Mouse (Mus musculus): Measurements from ENCODE around the gene Rb1.

DNA sequence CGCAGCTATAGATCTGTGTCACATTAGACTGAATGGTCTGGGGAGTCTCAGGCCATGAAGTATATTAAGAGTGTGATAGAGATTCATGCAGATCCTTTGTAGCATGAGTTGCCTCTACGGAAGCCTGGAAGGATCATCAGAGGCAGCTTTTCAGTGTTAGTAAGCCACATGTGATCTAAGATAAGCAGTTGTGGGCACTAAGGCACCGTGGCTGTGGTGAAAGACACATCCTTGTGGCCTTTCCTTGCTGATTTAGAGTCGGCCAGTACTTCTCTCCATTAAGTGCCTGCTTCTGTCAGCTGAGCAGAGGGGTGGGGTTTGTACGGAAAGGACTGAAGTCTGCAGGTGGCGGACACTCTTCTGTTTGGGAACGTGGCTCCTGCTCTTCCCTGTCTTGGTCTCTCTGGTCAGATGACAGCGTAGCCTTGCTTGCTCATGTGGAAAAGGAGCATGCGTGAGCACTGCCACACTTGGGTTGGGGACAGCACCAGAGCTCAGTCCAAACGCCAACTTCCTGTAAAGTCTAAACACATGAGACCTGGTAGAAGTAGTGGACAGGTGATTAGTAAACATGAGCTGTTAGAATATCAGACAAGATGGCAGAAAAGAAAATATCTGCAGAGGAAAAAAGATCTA lies 162.1 kb downstream of the Rb1 start:
- no peak for TF ChIP-seq POLR2A (IDR thresholded peaks at IDR 0.05; ENCODE audit: insufficient read length, low read depth)
- TF ChIP-seq MAX (IDR thresholded peaks at IDR 0.05; ENCODE audit: low read depth): no peak
- no peak for TF ChIP-seq TCF12 (IDR thresholded peaks at IDR 0.05; ENCODE audit: insufficient read depth, poor library complexity, severe bottlenecking)
- no peak for TF ChIP-seq MYOG (IDR thresholded peaks at IDR 0.05; ENCODE audit: control insufficient read depth in 1 of 3, insufficient read depth in 1 of 3, insufficient read length in 2 of 3, low read depth in 2 of 3)
- TF ChIP-seq CEBPB (IDR thresholded peaks at IDR 0.05; ENCODE audit: insufficient read depth, poor library complexity, severe bottlenecking): no peak
- TF ChIP-seq E2F4 (IDR thresholded peaks at IDR 0.05; ENCODE audit: insufficient read depth): no peak
- TF ChIP-seq USF1 (IDR thresholded peaks at IDR 0.05; ENCODE audit: low read depth): no peak
- TF ChIP-seq MYOD1 (IDR thresholded peaks at IDR 0.05; ENCODE audit: control insufficient read depth in 1 of 3, insufficient read length in 2 of 3, low read depth in 2 of 3): no peak
